Mouse (Mus musculus): ENCODE measurements at regions not wholly inside any gene's neighbourhood (a gene's known extent, or its start where the extent isn't known, plus 50 kb on each side); places are given as distances from the start of the nearest gene placed in this dataset.

DNA sequence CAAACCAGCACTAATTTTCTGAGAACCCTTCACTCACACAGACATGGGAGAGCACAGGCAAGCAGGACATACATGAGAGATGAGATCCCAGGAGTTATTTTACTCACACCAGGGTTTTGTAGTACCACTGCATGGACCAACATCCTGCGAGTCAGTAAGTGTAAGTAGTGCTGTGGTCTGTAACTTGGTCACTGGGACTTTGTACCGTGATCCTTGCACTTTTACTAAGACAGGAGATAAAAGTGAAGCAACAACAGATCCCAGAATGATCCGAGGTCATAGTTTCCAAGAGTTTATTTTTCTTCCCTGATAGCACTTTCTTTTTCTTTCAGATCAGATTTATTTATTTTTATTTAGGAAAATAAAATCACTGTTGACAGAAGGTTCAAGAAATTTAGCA is 54.1 kb upstream of the Mtap start:
- 78% methylated on average over 3 of the region's 3 CpGs for WGBS
- Histone ChIP-seq H3K9ac (replicated peaks) (no peak overlapping the region), H3K27ac (no peak overlapping the region), H3K9me3 (no peaks in the 10 kb centered on the region), H3K4me2 (replicated peaks) (no peak overlapping the region), H3K4me1 (replicated peaks) (no peaks in the 10 kb centered on the region), H3K4me3 (replicated peaks) (no peak overlapping the region), H3K36me3 (no peaks in the 10 kb centered on the region), H3K27me3 (no peaks in the 10 kb centered on the region)
- ATAC-seq: no peak

- no peak overlapping the region for H3K4me2 ChIP-seq (replicated peaks)
- H3K27ac ChIP-seq: no peak overlapping the region
- ATAC-seq: no peak
- no peak overlapping the region for H3K4me3 ChIP-seq (replicated peaks)
- H3K36me3 ChIP-seq: no peaks in the 10 kb centered on the region
- H3K4me1 ChIP-seq (replicated peaks): no peaks in the 10 kb centered on the region
- no peaks in the 10 kb centered on the region for H3K9me3 ChIP-seq
- H3K27me3 ChIP-seq: no peaks in the 10 kb centered on the region
- WGBS: 79% methylated on average over 9 of the region's 9 CpGs
- H3K9ac ChIP-seq (replicated peaks): no peak overlapping the region
Measured at GRCm38 (mm10) chr4:89078485-89078884, 58.4 kb upstream of the Mtap start.

- WGBS: 51% methylated on average over 4 of the region's 4 CpGs
- H3K4me1 ChIP-seq (replicated peaks): no peaks in the 10 kb centered on the region
- H3K36me3 ChIP-seq: no peaks in the 10 kb centered on the region
- no peak overlapping the region for H3K4me3 ChIP-seq (replicated peaks)
- no peak overlapping the region for H3K4me2 ChIP-seq (replicated peaks)
- ATAC-seq: no peak
- no peaks in the 10 kb centered on the region for H3K27me3 ChIP-seq
- no peaks in the 10 kb centered on the region for H3K9me3 ChIP-seq
- no peak overlapping the region for H3K27ac ChIP-seq
- H3K9ac ChIP-seq (replicated peaks): no peak overlapping the region
Measured at GRCm38 (mm10) chr4:89074705-89075104, 62.2 kb upstream of the Mtap start.

GRCm38 (mm10) chr4:89070430-89070829 is 66.5 kb upstream of the Mtap start:
- Histone ChIP-seq H3K9ac (replicated peaks) (no peak overlapping the region), H3K36me3 (no peaks in the 10 kb centered on the region), H3K4me3 (replicated peaks) (no peak overlapping the region), H3K27me3 (no peaks in the 10 kb centered on the region), H3K27ac (no peak overlapping the region), H3K4me1 (replicated peaks) (no peaks in the 10 kb centered on the region), H3K9me3 (no peaks in the 10 kb centered on the region), H3K4me2 (replicated peaks) (no peak overlapping the region)
- 80% methylated on average over 2 of the region's 2 CpGs for WGBS
- no peak for ATAC-seq

GRCm38 (mm10) chr4:89064401-89064800 is 72.5 kb upstream of the Mtap start:
- Histone ChIP-seq H3K9ac (replicated peaks) (no peak overlapping the region), H3K4me2 (replicated peaks) (no peak overlapping the region), H3K4me3 (replicated peaks) (no peak overlapping the region), H3K36me3 (no peaks in the 10 kb centered on the region), H3K4me1 (replicated peaks) (no peaks in the 10 kb centered on the region), H3K27me3 (no peaks in the 10 kb centered on the region), H3K9me3 (no peaks in the 10 kb centered on the region), H3K27ac (no peak overlapping the region)
- WGBS: 61% methylated on average over 7 of the region's 7 CpGs
- no peak for ATAC-seq

DNA sequence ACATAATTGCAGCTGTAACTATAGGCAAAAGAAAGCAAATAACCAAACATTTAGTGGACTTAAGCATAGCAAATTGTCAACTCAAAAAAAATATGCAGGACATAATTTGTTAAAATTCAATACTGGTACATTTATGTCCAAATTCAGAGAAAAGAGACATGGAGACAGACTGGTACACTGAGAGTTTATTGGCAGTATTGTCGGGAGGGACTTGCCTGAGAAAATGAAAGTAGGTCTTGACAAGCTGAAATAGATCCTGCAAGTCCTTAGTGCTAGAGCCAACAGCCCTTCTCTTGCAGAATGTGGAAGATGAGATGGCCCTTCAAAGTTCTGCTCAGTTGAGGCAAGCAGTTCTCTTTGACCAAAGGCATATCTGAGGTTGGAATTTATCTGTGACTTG is 74.5 kb upstream of the Mtap start:
- no peak overlapping the region for H3K9ac ChIP-seq (replicated peaks)
- no peaks in the 10 kb centered on the region for H3K27me3 ChIP-seq
- no peaks in the 10 kb centered on the region for H3K4me1 ChIP-seq (replicated peaks)
- H3K4me3 ChIP-seq (replicated peaks): no peak overlapping the region
- H3K4me2 ChIP-seq (replicated peaks): no peak overlapping the region
- H3K9me3 ChIP-seq: no peaks in the 10 kb centered on the region
- 85% methylated on average over 1 of the region's 1 CpGs for WGBS
- no peaks in the 10 kb centered on the region for H3K36me3 ChIP-seq
- no peak for ATAC-seq
- no peak overlapping the region for H3K27ac ChIP-seq

DNA sequence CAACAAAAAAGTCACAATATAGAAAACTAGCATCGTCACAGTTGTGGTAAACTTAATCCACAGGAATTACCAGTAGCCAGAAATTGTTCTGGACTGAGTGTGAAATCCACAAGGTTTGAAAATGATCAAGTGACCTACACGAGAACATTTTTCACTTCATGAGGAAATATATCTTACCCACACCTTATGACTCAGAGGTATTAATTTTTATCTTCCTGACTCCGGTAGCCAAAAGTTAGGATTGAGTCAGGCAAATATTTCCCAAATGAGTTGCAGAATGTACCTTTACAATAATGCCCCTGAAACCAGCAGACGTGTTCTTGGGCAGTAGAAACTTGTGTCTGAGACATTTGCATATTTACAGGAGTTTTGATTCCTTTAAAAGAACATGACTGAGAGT is 75.3 kb upstream of the Mtap start:
- H3K27ac ChIP-seq: no peak overlapping the region
- H3K36me3 ChIP-seq: no peaks in the 10 kb centered on the region
- no peak overlapping the region for H3K4me3 ChIP-seq (replicated peaks)
- no peaks in the 10 kb centered on the region for H3K4me1 ChIP-seq (replicated peaks)
- H3K9ac ChIP-seq (replicated peaks): no peak overlapping the region
- WGBS: 92% methylated on average over 4 of the region's 4 CpGs
- no peak for ATAC-seq
- no peaks in the 10 kb centered on the region for H3K9me3 ChIP-seq
- no peaks in the 10 kb centered on the region for H3K27me3 ChIP-seq
- H3K4me2 ChIP-seq (replicated peaks): no peak overlapping the region

DNA sequence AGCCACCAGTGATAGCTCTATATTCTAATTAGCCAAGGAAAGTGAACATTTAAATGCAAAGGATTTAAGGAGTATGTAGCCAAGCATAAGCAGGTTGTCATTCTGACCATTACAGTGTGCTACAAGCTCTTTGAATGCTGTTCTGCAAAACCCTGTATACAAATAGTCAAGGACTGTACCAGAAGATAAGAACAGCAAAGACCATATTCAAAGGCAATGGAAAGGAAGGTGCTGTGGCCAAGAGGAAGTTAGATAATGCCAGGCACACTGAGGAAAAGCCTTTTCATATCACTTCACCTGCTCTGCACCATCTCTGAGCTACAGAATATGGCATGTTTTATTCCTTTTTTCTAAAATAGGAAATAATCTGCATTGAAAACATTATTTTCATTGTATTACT is 79.3 kb upstream of the Mtap start:
- ATAC-seq: no peak
- H3K4me2 ChIP-seq (replicated peaks): no peak overlapping the region
- no peak overlapping the region for H3K9ac ChIP-seq (replicated peaks)

DNA sequence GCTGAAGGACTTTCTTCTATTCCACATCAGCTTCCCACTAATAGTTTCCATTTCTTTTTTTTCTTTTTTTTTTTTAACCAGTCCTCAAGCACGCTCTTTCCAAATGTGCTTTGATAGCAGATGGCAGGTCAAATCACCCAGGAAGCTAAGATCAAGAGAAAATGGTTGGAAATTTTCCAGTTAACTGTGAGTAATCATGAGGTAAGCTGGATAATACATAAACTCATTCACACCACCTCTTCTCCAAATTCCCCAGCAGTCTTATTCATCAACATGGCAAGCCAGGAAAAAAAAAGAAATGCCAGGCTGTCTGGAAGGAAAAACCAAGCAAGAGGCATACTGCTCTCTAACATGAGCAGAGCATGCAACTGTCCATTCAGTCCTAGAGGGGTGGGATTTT is 79.8 kb upstream of the Mtap start:
- no peaks in the 10 kb centered on the region for H3K36me3 ChIP-seq
- 92% methylated on average over 1 of the region's 1 CpGs for WGBS
- no peak for ATAC-seq

More for the DNA sequence above, 79.3 kb upstream of the Mtap start:
- H3K4me1 ChIP-seq (replicated peaks): no peaks in the 10 kb centered on the region
- no peaks in the 10 kb centered on the region for H3K36me3 ChIP-seq
- H3K4me3 ChIP-seq (replicated peaks): no peak overlapping the region
- H3K27ac ChIP-seq: no peak overlapping the region
- no peaks in the 10 kb centered on the region for H3K27me3 ChIP-seq
- H3K9me3 ChIP-seq: no peaks in the 10 kb centered on the region

GRCm38 (mm10) chr4:89055969-89056368 is 81.0 kb upstream of the Mtap start:
- no peak overlapping the region for H3K4me2 ChIP-seq (replicated peaks)
- H3K4me3 ChIP-seq (replicated peaks): no peak overlapping the region
- no peak overlapping the region for H3K27ac ChIP-seq
- no peaks in the 10 kb centered on the region for H3K36me3 ChIP-seq
- ATAC-seq: no peak
- 89% methylated on average over 3 of the region's 3 CpGs for WGBS
- no peak overlapping the region for H3K9ac ChIP-seq (replicated peaks)
- no peaks in the 10 kb centered on the region for H3K27me3 ChIP-seq
- H3K9me3 ChIP-seq: no peaks in the 10 kb centered on the region
- H3K4me1 ChIP-seq (replicated peaks): no peaks in the 10 kb centered on the region

More for the DNA sequence above, 79.8 kb upstream of the Mtap start:
- Histone ChIP-seq H3K27ac (no peak overlapping the region), H3K4me1 (replicated peaks) (no peaks in the 10 kb centered on the region), H3K4me3 (replicated peaks) (no peak overlapping the region), H3K9ac (replicated peaks) (no peak overlapping the region), H3K4me2 (replicated peaks) (no peak overlapping the region), H3K27me3 (no peaks in the 10 kb centered on the region), H3K9me3 (no peaks in the 10 kb centered on the region)

GRCm38 (mm10) chr4:89053606-89054005 is 83.3 kb upstream of the Mtap start:
- ATAC-seq: no peak
- Histone ChIP-seq H3K36me3 (no peaks in the 10 kb centered on the region), H3K4me3 (replicated peaks) (no peak overlapping the region), H3K27ac (no peak overlapping the region), H3K4me2 (replicated peaks) (no peak overlapping the region), H3K4me1 (replicated peaks) (no peaks in the 10 kb centered on the region), H3K9ac (replicated peaks) (no peak overlapping the region), H3K9me3 (no peaks in the 10 kb centered on the region), H3K27me3 (no peaks in the 10 kb centered on the region)
- 77% methylated on average over 6 of the region's 6 CpGs for WGBS

- WGBS: 81% methylated on average over 5 of the region's 5 CpGs
- no peak overlapping the region for H3K27ac ChIP-seq
- no peak overlapping the region for H3K9ac ChIP-seq (replicated peaks)
- H3K9me3 ChIP-seq: no peaks in the 10 kb centered on the region
- ATAC-seq: no peak
- no peaks in the 10 kb centered on the region for H3K36me3 ChIP-seq
- H3K4me2 ChIP-seq (replicated peaks): no peak overlapping the region
- no peaks in the 10 kb centered on the region for H3K4me1 ChIP-seq (replicated peaks)
- no peak overlapping the region for H3K4me3 ChIP-seq (replicated peaks)
- no peaks in the 10 kb centered on the region for H3K27me3 ChIP-seq
Measured at GRCm38 (mm10) chr4:89051897-89052296, 85.0 kb upstream of the Mtap start.

- H3K9me3 ChIP-seq: no peaks in the 10 kb centered on the region
- no peaks in the 10 kb centered on the region for H3K36me3 ChIP-seq
- ATAC-seq: no peak
- no peak overlapping the region for H3K9ac ChIP-seq (replicated peaks)
- H3K27me3 ChIP-seq: no peaks in the 10 kb centered on the region
- H3K4me3 ChIP-seq (replicated peaks): no peak overlapping the region
- no peak overlapping the region for H3K4me2 ChIP-seq (replicated peaks)
- WGBS: 87% methylated on average over 4 of the region's 4 CpGs
- H3K4me1 ChIP-seq (replicated peaks): no peaks in the 10 kb centered on the region
- H3K27ac ChIP-seq: no peak overlapping the region
Measured at GRCm38 (mm10) chr4:89050551-89051199, 86.2 kb upstream of the Mtap start.

Data from midbrain, embryonic 13.5 days (tissue).